Mouse (Mus musculus) thymus, postnatal 14 days (tissue): ENCODE results near the gene Gsta2.
A peak's percentile ranks its signal among the peaks of the same experiment; 100 is the strongest.
"Not testable (repeated sequence)": the region's sequence is repeated elsewhere in the genome, so short reads cannot be mapped to it uniquely, and the experiment has no call there.

ENCODE experiments used
- DNase-seq: peaks from one replicate; pipeline ENCODE4 v3.0.0; 2021

The Gsta2 gene

DNA sequence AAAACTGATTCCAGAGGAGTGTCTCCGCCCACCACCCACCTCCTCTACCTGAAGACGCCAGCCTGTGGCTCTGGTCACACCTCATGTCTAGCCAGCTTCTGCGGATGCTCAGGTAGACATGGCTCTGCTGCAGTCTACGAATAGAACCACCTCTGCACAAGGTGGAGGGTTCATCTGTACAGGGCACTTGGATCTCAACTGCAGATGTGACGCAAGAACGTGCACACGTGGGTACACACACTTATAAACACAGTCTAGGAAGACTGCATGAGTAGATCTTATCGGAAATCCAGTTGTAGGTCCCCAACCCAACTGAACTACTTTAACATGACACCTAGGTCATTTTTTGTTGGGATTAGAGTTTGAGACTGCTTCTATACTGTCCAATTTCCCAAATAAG lies at the start of gene Gsta2:
Gene Gsta2 (minus strand): TSS at position 178 of the 400 bp plus-strand sequence.
- DNase-seq = no peak

DNA sequence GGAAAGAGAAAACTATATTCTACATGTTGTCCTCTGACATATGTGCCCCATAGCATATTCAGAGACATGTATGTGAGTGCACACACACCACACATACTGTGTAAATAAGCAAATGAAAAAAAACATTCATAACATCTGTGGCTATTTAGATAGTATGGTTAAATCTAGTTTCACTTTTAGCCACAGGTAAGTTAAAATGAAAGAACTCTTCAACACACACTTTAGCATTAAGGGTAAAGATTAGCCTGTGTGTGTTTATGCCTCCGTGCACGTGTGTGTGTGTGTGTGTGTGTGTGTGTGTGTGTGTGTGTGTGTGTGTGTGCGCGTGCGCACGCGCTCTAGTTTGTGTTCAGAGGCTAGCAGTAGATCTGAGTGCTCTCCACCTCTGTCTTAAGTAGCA lies 46.0 kb upstream of the Gsta2 start:
- DNase-seq = no peak

DNA sequence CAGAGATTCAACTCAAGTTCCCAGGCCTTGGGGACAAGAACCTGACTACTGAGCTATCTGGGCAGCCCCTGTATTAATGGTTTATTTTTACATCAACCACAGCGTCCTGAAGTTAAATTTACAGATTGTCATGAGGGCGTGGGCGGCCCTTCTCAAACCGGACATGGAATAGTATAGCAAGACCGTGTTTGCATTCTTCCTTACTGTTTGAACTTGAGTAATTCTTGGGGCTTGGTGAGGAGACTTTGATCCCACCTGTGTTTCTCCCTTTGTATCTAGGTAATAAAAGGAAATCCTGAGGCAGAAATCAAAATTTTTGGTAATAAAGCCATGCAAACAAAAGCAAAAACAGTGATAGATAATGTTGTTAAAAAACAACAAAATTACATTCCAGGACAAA lies 45.0 kb upstream of the Gsta2 start:
- no peak for DNase-seq

DNA sequence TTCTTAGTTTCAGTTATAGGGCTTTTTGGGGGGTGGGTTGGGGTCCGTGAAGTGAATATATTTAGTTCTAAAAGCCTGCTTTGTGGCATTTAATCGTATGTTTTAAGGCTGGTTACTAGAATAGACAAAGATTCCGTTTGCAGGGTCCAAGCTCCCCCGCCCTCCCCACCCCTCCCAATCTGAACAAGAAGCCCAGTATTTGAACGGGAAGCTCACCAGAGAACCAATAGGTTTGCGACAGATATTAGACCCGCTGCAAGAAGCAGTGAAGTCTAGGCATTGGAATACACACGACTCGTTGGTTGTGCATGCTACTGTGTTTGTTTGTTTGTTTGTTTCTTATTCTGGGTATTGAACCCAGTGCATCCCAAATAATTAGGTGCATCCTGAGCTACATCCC lies 40.9 kb upstream of the Gsta2 start:
- DNase-seq = no peak

DNA sequence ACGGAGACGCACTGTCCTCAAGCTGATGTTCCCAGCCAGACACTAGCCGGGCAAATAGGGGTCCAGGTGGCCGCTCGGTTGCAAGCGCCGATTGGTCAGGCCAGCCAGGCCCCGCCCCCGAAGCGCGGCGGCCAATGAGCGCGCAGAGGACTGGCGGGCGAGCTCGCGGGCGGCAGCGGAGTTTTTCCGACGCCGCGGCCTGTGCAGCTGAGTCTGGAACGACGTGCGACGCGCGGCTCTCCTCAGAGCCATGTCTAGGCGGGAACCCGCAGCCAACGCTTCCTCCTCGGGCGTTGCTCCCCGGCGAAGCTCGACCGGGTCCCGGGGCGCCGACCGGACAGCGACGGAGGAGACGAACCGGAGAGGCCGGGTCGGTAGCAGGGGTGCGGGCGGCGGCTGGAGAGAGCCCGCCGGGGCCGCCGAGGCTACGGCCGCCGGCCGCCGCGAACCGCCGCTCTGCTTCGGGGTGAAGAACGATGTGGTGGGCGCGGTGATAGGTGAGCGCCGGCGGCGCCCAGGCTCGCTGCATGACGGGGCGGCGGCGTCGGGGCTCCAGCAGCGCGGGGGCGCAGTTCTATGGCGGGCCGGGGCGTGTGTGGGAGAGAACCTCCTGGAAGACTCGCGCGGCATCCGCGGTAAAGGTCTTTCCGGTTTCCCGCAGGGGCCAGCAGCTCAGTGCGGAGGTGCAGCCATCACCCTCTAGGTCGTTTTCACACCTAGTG lies 40.2 kb upstream of the Gsta2 start, which contains the start of gene Ddx43:
Gene Ddx43 (plus strand): TSS at position 148 of the 722 bp plus-strand sequence.
- DNase-seq = peak; percentile 44

DNA sequence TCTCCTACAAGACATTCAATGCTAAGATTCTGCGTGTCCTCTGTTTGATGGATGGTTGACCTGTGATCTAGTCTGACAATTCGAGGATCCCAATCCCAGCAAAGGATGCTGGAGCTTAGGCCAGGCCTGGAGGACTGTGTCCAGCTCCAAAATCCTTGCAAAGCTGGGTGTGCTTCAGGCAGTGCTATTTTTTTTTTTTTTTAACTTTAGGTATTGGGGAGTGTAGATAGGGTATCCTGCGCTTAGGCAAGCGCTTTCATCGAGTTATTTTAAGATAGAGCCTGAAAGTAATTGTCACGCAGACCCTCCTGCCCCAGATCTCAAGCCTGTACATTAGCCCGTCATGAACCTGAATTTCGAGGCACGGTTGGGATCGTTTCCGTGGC lies 39.6 kb upstream of the Gsta2 start:
- DNase-seq = no peak

DNA sequence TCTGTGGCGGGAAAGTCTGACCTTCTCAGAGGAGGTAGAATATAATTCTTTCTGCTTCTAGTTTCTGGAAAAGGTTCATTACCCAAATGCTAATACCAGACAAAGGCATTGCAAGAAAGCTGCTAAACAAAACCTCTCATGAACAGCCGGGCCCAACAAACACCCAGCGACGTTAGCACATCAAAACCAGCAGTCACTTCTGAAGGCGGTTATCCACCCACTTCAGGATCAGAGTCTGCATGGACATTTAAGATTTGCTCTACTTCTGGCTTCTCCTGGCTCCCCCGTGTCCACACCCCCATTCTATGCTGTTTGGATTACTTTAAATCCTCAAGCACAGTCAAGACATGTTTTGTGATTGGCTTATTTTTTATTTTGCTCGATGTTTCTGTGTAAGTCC lies 39.0 kb upstream of the Gsta2 start:
- DNase-seq = no peak

DNA sequence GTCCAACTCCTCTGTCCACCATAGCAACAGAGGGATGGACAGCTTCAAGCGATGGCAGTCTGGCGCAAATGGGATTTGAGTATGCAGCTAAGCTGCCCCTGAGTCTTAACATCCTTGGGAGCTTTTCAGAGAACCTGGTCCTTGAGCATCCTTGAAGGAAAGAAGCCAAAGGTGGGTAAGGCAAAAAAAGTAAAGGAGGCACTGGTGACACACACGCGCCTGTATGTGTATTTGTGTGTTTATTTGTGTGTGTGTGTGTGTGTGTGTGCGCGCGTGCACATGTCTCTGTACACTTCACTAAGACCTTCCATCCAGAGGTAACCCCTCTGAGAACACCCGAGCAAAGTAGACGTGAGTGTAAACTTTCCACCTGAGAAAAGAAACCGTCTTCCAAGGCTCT lies 38.2 kb upstream of the Gsta2 start:
- DNase-seq = no peak

DNA sequence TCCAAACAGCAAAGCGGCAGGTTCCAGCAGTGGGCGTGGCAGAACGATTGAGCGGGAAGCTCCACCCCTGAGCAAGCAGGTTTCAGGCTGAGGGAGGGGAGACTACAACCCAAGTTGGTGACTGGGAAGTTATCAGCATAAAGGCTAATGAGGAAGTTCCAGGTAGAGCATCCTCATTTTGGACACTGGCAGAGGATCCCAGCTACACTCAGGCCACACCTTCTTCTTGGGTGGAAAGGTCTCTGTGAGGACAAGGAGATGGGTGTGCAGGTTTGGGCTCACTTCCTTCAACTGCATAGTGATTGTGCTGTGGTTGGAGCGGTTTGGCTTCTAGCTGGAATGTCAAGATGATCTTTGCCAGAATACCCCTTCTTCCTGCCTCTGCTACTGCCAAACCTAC lies 34.4 kb upstream of the Gsta2 start:
- no peak for DNase-seq

DNA sequence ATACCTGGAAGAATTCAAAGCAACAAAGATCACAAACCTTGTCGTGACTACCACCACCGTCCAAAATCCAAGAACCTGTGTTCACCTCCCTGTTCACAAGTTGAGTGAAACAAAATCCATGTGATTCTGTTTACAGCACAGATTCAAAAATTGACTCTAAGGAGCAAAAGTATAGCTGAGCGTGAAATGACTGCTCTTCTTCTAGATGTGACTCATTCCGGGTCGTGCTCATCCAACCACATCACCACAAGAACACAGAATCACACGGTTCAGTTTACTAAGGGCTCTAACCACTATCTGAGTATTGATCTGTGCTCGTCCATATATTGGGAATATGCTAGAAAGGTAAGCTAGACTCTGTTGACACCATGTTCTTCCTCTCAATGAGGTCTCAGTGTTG lies 31.4 kb upstream of the Gsta2 start:
- no peak for DNase-seq

DNA sequence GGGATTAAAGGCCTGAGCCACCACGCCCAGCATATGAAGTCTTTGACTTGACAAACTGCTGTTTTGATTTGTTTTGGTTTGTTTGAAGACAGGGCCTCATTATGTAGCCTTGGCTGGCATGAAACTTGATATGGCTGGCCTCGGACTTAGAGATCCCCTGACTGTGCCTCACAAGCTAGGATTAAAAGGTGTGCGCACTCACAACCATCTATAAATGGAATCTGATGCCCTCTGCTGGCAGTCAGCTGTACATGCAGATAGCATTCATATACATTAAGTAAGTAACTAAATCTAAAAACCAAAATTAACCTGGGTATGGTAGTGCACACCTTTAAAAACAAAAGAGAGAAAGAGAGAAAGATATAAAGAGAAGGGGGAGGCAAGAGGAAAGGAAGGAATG lies 30.3 kb upstream of the Gsta2 start:
- DNase-seq = peak; percentile 11

DNA sequence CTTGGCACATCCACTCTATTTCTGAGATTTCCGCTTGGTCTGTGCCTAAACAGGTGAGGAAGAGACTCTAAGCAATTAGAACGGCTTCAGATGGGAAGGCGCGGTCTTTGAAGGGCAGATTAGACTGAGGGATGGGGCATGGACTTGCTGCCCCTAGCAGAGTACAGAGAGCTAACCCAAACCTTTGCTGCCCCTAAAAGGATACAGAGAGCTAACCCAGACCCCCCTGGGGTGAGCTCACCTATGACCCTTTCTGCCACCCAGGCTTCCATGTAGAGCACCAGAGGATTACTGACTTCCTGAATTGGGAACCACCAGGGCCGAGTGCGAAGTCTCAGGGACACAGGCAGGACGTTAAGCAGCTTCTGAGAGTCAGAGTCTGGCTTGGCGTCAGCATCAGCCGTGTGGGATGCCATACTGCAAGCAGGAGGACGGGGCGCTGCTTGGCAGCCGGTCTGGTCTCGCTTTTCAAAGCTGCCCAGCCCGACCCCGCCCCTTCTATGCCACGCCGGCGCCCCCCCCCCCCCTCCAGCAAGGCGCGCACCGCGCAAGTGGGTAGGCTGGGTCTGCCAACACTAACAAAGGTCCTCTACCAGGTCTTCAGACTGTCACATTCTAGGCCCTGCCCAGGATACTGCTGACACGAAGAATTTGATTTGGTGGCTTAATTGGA lies 22.7 kb upstream of the Gsta2 start, which contains the start of gene Ooep:
Gene Ooep (minus strand): TSS at position 613 of the 673 bp plus-strand sequence.
- peak; percentile 6 for DNase-seq

DNA sequence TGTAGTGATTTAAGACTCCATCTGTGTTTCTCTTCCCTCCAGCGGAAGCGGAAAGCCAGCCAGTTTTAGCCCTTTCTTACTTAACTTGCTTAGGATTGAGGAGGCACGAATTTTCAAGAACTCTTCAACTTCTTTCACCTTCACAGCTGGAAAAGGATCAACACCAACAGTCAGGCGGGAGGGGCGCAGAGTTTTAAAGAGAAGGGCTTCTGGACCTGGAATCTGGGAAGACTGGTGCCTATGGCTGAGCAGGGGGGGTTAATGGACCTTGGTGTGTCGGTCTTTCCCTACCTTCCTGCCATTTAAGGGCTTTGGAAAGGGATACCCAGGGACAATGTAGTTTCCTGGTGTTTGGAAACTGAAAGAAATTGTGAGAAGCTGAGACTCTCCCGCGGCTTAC lies 22.0 kb upstream of the Gsta2 start:
- DNase-seq = no peak

DNA sequence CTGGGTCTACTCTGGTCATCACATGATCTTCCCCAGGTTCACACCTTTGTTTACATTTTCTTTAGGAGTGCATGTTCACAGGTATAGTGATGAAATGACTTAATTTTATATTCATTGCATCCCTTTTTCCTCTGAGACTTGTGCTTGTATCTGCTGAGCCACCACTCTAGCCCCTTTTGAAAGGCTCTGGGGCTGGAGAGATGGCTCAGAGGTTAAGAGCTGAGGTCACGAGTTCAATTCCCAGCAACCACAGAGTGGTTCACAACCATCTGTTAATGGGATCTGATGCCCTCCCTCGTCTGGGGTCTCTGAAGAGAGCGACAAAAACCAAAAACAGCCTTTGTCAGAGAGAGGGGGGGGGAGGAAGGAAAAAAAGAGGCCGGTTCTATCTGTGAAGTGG lies 19.9 kb upstream of the Gsta2 start:
- no peak for DNase-seq

DNA sequence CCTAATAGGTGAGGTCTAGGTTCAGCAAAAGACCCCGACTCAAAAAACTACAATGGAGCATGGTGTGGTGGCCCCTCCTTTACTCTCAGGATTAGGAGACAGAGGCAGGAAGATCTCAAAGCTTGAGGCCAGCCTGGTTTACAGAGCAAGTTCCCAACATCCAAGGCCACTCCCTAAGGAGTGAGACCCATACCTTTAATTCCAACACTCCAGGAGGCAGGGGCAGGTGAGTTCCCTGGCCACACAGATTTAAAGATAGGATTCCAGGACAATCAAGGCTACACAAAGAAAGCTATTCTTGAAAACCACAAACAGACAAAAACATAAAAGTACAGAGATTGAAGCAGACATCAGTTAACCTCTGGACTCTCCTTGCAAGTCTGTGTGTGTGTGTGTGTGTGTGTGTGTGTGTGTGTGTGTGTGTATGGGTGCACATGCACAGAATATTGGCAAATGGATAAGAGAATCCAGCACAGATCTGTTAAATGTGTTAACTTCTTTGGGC lies 19.3 kb upstream of the Gsta2 start:
- DNase-seq = no peak

DNA sequence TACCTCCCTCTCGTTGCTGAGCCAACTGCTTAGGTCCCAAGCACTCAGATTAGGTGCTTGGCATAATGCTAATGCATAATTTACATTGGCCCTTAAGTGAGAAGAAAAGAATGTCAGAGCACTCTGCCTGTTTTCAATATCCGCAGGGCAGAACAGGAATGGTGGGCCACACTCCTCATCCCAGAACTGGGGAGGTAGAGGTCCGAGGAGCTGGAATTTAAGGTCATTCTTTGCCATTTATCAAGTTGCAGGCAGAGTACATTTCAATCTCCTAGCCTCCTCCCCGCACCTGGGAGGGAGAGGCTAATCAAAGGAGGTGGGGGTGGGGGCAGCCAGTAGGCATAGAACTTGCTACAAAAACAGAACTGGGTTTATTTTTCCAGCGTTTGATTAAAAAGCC lies 18.8 kb upstream of the Gsta2 start:
- no peak for DNase-seq

DNA sequence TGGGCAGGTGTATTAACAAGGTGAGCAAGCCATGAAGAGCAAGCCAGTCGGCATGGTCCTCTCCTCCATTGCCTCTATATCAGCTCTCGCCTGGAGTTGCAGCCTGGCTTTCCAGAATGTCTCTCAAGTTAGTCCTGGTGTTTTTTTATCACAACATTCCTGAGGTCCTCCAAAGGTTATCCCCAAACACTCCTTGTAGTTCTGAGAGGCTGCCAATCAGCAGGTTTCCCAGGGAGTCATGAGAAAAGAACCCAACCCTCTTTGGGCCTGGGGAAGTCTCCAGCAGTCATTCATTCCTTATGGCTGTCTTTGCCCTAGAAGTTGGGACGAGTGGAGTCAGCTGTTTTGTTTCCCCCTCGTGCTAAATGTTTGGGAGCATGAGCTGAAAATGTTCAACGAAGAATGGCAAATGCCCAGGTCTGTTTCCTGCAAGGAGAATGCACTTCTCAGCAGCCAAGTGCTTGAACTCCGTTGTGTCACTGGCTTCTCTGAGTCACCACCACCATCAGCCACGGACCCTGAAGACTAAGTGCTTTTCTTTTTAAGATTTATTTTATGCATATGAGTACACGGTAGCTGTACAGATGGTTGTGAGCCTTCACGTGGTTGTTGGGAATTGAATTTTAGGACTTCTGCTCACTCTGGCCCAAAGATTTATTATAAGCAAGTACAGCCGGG lies 17.4 kb upstream of the Gsta2 start:
- DNase-seq = no peak

DNA sequence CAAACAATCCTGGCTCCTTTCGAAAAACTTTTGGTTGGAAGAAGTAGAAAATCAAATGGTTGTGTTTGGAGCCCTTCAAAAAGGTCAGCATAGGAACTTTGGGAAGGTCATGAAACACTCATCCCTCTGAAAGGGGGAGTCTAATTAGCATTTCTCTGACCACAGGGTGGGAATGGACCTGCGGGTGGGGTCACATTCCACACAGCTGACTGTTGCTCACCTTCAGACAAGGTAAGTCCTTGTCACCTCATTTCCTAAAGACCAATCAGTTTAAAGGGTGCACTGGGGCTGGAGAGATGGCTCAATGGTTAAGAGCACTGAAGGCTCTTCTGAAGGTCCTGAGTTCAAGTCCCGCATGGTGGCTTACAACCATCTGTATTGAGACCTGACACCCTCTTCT lies 15.9 kb upstream of the Gsta2 start:
- no peak for DNase-seq

DNA sequence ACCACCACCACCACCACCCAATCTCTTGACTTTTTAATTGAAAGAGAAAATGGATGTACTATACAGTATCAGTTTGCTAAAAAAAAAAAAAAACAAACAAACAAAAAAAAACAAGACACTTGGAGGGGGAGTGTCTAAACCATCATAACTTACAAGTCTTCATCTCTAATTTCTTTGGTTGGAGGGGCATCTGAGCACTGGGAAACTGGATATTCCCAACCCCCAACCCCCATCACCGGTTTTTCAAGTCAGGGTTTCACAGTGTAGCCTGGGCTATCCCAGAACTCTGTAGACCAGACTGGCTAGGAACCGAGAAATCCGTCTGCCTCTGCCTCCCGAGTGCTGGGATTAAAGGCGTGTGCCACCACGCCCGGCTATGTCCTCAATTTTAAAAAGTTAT lies 14.2 kb upstream of the Gsta2 start:
- no peak for DNase-seq

DNA sequence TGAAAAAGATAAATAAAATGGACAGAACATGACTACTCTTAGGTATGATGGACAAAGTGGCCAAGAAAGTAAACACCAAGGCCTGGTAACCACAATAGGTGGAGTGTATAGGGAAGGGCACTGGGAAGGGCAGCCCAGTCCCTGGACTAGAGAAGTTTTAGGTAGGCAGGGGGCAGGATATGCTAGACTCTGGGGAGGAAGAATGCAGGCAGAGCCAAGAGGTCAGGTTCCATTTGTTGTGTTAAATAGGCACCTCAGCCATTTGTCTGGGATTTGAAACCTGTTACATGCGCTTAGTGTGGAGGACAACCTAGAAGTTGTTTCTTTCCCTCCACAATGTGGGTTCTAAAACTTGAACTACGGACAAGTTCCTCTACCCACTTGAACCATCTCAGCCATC lies 13.8 kb upstream of the Gsta2 start:
- no peak for DNase-seq

DNA sequence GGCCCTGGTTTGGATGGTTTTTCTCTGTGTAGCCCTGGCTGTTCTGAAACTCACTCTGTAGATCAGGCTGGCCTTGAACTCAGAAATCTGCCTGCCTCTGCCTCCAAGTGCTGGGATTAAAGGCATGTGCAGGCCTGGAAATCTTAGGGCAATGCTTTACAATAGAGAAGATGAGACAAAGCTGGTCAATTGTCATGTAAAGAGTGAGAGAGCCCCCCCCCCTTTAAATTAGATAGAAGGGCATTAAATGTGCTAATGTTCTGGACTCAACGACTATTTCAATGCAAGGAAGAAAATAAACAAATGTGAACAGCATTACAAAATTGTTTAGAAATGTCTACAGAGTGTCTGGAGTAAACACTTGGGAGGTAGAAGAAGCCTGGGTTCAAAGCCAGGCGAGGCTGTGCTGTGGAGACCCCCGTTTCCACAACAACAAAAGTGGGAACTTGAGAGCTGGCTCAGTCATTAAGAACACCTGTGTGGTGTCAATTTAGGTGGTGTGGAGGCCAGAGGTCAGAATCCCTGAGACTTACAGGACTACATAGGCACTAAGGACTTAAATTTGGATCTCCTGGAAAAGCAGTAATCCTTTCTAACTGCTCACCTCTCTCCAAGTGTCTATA lies 13.2 kb upstream of the Gsta2 start:
- no peak for DNase-seq

DNA sequence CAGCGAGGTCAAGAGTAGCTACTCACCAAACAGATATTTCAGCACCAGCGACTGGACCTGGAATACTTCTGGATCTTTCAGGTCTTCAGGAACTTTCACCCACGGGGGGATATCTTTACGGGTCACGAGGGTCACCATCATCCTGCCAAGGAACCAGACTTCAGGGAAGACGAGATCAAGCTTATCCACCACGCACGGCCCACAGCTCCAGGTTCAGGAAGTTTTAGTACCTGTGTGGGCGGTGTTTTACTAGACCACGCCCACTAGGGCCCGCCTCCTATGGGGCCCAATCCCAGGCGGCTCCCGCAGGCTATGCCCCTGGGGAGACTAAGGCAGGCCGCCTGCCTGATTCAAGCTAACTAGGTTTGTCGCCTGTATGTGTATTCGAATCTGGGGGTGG lies 12.4 kb upstream of the Gsta2 start, which contains the start of gene Dppa5a:
Gene Dppa5a (minus strand): TSS at position 219 of the 400 bp plus-strand sequence.
- not testable (repeated sequence) for DNase-seq

DNA sequence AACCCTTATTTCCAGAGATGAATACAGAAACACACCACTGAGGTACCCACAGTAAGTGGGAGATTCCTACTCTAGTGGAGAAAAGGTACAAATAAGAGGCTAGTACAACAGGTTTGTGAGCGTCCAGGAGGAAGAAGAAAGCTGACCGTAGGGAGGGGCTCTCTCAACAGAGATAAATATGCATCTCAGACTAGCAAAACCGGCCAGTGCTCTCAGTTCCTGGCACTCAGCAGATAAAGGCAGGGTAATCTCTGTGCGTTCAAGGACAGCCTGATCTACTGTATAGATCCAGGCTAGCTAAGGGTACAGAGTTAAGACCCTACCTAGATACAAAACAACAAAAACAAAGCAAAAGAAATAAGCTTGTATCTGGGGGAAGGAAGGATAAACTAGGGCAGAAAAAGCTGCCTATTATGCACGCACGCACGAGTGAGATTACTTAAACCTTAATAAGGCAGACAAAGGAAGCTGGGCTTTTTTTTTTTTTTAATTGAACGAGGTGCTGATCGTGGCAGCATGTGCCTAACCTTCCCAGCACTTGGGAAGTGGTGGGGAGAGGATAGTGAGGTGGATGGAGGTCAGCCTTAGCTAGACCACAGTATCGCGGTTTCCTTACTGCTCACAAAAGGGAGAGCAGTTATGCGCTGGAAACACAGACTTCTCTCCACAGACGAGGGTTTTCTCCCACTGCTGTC lies 10.4 kb upstream of the Gsta2 start:
- no peak for DNase-seq
